Mouse (Mus musculus) embryo, embryonic 10 days (tissue): ENCODE results near the gene Selenon.
A peak's percentile ranks its signal among the peaks of the same experiment; 100 is the strongest.
"Not testable (repeated sequence)": the region's sequence is repeated elsewhere in the genome, so short reads cannot be mapped to it uniquely, and the experiment has no call there.

Experiments used
- DNase-seq: peaks from one replicate; pipeline ENCODE4 v3.0.0-alpha.2; 2015; ENCODE audit warnings: low spot score

Selenon gene

GRCm38 (mm10) chr4:134510396-134510795 is 41.6 kb downstream of the Selenon start:
- no peak for DNase-seq

DNA sequence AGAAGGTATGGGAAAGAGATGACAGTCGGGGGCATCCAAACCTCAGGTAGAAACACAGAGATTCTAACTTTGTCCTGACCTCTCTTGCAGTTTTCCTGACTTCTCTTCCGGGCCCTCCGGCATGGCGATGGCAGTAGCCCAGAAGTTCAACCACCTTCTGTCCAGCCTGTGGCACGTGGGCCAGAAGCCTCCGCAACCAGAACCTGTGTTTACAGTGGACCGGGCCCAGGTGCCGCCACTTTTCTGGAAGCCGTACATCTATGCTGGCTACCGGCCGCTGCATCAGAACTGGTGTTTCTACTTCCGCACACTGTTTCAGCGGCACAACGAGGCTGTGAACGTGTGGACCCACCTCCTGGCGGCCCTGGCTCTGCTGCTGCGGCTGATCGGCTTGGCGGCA is 45.3 kb downstream of the Selenon start:
- DNase-seq = no peak

- no peak for DNase-seq
These were observed 45.9 kb downstream of the Selenon start for GRCm38 (mm10) chr4:134505966-134506594.

DNA sequence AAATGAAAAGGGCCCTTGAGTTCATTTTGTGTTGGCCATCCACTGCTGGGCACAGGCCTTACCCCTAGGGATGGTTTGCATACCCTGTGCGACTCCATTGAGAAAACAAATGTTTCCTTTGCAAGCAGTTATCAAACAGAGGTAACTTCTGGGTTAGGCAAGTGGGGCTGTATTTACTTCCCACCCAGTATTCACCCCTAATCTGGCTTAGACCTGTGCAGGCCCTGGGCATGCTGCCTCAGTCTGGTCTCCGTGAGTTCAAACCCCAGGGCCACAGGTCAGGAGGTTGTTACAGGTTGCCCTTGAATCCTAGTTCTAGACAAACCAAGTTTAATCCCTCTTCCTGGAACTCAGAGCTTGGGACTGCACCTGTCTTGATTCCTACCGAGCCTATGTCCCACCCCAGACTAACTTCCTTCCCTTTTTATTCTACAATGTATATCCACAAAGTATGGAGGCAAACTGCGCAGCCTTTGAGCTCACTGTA is 46.6 kb downstream of the Selenon start:
- DNase-seq = no peak

GRCm38 (mm10) chr4:134503686-134504357 is 48.1 kb downstream of the Selenon start:
- DNase-seq = no peak

DNA sequence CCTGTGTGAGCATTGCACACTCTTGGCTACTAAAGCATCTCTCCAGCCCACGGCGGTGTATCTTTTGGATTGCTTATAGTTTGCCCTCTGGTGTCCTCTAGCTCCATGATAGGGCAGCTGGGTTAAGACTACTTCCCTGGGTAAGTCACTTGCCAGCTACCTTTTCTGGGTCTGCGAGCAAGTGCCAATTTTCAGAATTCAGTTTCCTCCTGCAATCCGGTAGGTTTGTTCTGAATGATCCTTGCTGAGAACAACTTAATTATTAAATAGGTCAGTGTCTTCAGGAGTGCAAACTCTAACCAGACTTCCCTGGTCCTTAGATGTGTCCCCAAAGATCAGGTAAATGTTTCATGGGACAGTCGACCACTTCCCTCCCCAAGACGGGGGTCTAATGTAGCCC is 50.9 kb downstream of the Selenon start:
- no peak for DNase-seq

DNA sequence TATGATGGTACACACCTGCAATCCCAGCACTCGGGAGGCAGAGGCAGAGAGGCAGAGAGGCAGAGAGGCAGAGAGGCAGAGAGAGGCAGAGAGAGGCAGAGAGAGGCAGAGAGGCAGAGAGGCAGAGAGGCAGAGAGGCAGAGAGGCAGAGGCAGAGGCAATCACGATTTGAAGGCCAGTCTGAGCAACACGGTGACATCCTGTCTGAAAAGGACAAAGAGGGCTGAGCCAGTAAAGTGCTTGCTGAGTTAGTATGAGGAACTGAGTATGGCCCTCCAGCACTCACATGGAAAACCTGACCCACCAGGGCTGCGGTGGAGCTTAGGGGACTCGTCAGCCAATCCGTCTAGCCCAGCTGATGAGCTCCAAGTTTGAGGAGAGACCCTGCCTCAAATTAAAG is 53.0 kb downstream of the Selenon start:
- DNase-seq = not testable (repeated sequence)

DNA sequence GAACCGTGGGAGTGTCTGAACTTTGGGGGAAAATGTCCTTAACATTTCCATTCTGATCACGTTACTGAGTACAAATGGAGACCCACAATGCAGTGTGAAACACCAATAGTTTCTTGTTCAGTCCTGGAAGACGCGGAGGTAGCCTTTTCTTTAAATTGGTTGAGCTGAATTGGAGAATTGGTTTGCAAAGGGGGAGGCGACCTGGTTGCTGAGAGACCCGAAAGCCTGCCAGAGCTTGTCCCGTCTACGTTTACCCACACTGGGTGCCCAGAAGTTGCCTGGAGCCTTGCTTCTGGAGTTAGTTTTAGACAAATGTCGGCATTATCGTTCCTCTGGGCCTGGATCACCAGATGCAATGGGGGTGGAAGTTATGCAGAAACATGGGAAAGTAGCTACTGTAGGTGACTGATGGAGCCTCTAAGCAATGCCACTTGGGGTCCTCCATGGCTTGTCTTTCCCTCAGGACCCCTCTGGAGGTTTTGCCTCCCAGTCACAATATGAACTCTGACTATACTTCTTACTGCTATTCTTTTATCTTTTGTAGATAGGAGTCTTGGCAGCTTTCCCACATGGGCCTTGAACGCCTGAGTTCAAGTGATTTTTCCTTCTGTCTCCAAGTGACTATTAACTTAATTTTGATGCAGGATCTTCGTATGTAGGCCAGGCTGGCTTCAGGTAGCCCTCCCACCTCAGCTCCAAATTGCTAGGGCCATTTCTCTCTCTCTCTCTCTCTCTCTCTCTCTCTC is 53.8 kb downstream of the Selenon start:
- no peak for DNase-seq

DNA sequence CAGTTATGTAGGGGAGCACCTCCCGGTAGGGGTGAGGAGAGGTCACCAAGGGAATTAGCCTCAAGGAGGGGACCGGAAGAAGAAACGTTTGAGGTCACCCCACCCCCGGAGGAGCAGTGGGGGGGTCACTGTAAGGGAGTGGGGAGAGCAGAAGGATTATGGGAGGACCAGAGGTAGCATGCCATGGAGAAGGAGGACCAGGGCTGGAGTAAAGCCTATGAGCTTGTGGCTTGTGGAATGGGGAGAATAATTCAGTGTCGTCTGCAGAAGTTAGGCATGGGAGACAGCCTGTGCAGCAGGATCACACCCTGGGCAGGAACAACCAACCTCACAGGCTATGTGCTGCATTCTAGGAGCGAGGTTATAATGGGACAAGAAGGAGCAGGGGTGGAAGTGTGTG is 54.7 kb downstream of the Selenon start:
- no peak for DNase-seq

GRCm38 (mm10) chr4:134496595-134497210 is 55.3 kb downstream of the Selenon start, which contains the start of gene Paqr7:
Gene Paqr7, plus strand, starts transcription at chr4:134496697.
- peak; percentile 56 for DNase-seq

DNA sequence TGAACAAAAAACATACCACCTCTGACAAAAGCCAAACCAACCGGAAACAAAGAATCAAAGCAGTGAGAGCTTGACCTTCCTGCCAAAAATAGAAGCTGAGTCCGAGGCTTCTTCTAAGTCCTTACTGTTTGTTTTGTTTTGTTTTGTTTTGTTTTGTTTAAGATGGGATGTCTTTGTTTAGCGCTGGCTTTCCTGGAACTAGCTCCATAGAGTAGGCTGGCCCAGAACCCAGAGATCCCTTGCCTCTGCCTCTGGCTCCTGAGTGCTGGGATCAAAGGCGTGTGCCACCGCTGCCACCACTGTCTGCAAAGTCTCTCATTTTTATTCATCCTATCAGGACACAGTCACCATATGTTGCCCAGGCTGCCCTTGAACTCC is 56.4 kb downstream of the Selenon start:
- DNase-seq = no peak

DNA sequence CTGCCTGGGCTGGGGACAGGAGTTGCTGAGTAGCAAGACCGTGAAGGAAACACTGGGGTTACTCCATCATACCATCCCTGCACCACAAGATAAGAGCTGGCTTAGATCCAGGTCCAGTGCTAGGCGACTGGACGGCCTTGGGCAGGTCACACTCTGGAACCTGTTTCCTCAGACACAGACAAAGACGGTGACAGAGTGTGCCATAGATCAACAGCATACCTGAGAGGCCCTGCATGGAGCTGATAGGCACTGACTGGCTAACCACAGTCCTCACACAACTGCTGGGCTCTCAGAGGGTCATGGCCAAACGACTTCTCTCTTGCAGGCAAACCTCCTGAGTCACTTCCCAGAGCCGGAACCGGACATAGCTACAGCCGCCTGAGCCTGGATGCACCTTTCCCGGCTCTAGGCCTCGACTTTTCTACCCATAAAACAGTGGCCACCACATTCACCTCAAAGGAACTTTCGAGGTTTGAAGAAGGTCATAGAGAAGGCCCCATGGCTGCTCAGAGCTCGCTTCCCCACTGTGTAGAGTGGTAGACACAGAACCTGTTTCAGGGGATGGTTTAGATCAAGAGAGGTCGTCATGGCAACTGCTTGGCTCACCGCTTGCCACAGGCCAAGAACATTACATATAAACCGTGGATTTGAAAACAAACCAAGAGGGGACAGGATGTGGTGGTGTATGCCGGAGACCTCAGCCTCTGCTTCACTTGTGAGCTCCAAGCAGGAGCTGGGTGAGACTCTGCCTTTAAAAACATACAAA is 57.0 kb downstream of the Selenon start:
- DNase-seq = peak; percentile 43

- DNase-seq = not testable (repeated sequence)
These were observed 57.8 kb downstream of the Selenon start for GRCm38 (mm10) chr4:134494161-134494560.

- no peak for DNase-seq
These were observed 60.2 kb downstream of the Selenon start for GRCm38 (mm10) chr4:134491716-134492115.

DNA sequence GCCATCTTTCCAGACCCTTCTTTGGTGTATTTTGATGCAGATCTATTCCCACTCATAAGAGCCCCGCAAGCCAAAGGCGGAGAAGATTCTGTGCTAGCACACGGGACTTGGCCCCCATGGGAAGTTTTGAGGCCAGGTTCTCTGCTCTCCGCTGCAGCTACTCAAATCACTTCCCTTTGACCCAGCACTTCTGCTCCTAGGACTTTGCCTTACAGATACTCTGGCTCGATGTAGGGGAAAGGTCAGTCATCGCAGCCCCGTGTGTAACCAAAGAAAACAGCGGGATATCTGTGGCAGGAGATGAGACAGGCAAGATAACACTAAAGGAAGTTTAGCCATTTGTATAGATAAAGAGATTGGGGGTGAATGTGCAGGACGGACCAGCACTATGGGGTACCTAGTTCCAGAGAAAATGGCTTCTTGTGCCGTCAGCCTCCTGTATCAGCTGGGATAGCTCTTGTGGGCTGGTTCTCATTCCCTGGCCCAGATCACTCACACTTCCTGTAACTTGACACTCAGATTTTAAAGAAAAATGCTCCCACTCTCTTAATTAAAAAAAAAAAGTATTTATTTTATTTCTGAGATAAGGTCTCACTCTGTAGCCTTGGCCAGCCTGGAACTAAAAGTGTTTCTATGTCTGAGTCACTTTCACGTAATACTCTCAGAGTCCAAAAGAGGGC is 61.8 kb downstream of the Selenon start:
- DNase-seq = no peak

DNA sequence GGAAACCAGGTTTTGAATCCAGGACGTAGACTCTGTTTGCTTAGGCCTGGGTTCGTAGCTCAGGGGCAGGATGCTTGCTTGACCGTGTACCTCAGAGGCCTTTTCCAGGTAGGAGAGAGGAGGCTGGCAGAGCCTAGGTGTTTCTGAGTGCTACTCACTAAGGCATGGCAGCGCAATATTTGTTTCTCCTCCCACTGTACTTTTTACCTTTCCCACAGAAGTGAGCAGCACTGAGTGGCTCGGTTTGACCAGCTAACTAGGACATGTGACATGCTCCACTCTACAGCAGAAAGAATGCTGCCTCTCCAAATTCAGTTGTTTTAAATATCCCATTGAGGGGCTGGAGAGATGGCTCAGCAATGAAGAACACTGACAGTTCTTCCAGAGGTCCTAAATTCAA is 63.8 kb downstream of the Selenon start:
- no peak for DNase-seq
